In genomic region chr16:24206461-24206861, GRCm38 (mm10) we compare ENCODE assay signal across 15 mouse cellular contexts.
DNase-seq lines count a peak whose midpoint lies in the region; ATAC-seq lines count a peak whose summit lies in the region.
"Had no signal": no experiment of that assay in that cellular context is flagged by ENCODE, and none has a peak within 500 bp of the region (broad histone marks: within the 10 kb centered on the region; RNA-seq: fewer than 3 reads in every experiment).

No protein-coding gene starts in this region.

- H3K27me3 ChIP-seq in lung, embryonic 15.5 days = no peaks in the 10 kb centered on the region
- H3K27me3 ChIP-seq: hindbrain, embryonic 12.5 days; limb, embryonic 13.5 days had no signal

- 0 out of 2 replicates have a peak overlapping the region, but pooled peaks have one; percentile 10 for H3K27ac ChIP-seq in lung, embryonic 15.5 days
- H3K27ac ChIP-seq: hindbrain, embryonic 12.5 days; kidney, postnatal 0 days; limb, embryonic 13.5 days had no signal

- no peak overlapping the region for H3K4me3 ChIP-seq in lung, embryonic 15.5 days
- H3K4me3 ChIP-seq: hindbrain, embryonic 12.5 days; limb, embryonic 13.5 days had no signal

- no peak overlapping the region for H3K9ac ChIP-seq in lung, embryonic 15.5 days
- H3K9ac ChIP-seq: hindbrain, embryonic 12.5 days; limb, embryonic 13.5 days had no signal

- peak; percentile 45 to 48 for DNase-seq in heart, postnatal 10 days
- no peak for DNase-seq in heart, postnatal 4 days
- peak; percentile 74 for DNase-seq in 3134 (ENCODE audit: extremely low read depth, insufficient read length, low spot score)
- peak; percentile 78 for DNase-seq in Muller cell, postnatal 12 days (ENCODE audit: inconsistent ontology term)
- DNase-seq in left cerebral cortex, adult 9 months (ENCODE audit: low spot score in 2 of 2) = no peak
- no peak for DNase-seq in natural killer cell, adult 2 months (ENCODE audit: low spot score in 2 of 2)
- DNase-seq: adrenal gland, postnatal 14 days; layer of hippocampus, postnatal 36 days; right cerebral cortex, postnatal 14 days; thymus, adult 18-20 months had no signal

- 22% methylated on average over 4 of the region's 4 CpGs for WGBS in lung, embryonic 15.5 days

- H3K4me2 ChIP-seq in lung, embryonic 15.5 days = no peak overlapping the region
- H3K4me2 ChIP-seq: hindbrain, embryonic 12.5 days; limb, embryonic 13.5 days had no signal

- peaks cover 24% of the 10 kb centered on the region for H3K4me1 ChIP-seq in lung, embryonic 15.5 days

- intact Hi-C loops in heart, postnatal 10 days (cut with DNase I) = no loop called here

- peak; percentile 42; the same call in 1 of the 2 replicates for ATAC-seq in lung, embryonic 15.5 days (ENCODE audit: borderline replicate concordance, extremely low read depth, low FRiP score, low TSS enrichment)
- ATAC-seq in monocyte, adult 5-6 weeks (replicated peaks; ENCODE audit: insufficient number of reproducible peaks, low FRiP score, low TSS enrichment, poor library complexity, severe bottlenecking) = no peak

- H3K9me3 ChIP-seq in lung, embryonic 15.5 days = no peaks in the 10 kb centered on the region
- H3K9me3 ChIP-seq: hindbrain, embryonic 12.5 days; limb, embryonic 13.5 days had no signal

- H3K36me3 ChIP-seq in lung, embryonic 15.5 days = no peaks in the 10 kb centered on the region
- H3K36me3 ChIP-seq: hindbrain, embryonic 12.5 days; limb, embryonic 13.5 days had no signal

Comparison
In these comparisons a context has a peak if more than half of its experiments do, and no peak if none do; other contexts are left out.
1. DNase-seq: peak in heart, postnatal 10 days (2 of 2), 3134 (single experiment) and Muller cell, postnatal 12 days (single experiment); none in heart, postnatal 4 days (single experiment), left cerebral cortex, adult 9 months (0 of 2) and natural killer cell, adult 2 months (0 of 2).